Mouse (Mus musculus) brain, embryonic 14.5 days (tissue): ENCODE measurements around the gene Ms4a7. TPM values are rescaled to one million over a fixed set of nuclear protein-coding genes. Genes with fewer than 3 reads are reported as not detected.

Experiments
- DNase-seq: peaks from one replicate; pipeline ENCODE4 v3.0.0-alpha.2; 2011; ENCODE audit warnings: low read depth
- CTCF ChIP-seq: fragments of 200-500 bp; IDR thresholded peaks from 2 replicates; pipeline ENCODE4 v1.5.1; 2012; ENCODE audit warnings: inconsistent platforms, mild to moderate bottlenecking, moderate library complexity, borderline replicate concordance; ENCODE audit not compliant: insufficient read depth, insufficient read length; ENCODE audit errors: extremely low read depth
- POLR2A ChIP-seq: fragments of 200-500 bp; IDR thresholded peaks from 2 replicates; pipeline ENCODE4 v1.6.1; 2012; ENCODE audit warnings: mild to moderate bottlenecking, inconsistent platforms, borderline replicate concordance; ENCODE audit not compliant: poor library complexity, insufficient read depth, insufficient read length, severe bottlenecking; ENCODE audit errors: extremely low read depth
- polyA plus RNA-seq: library from polyadenylated mRNA; depleted of rRNA; stranded (reverse); fragments of >200 nt; gene quantifications from 2 replicates; pipeline ENCODE4 v1.2.3, GENCODE M21; 2012; rRNA removed

Ms4a7 gene
- polyA plus RNA-seq: 0.86 and 1.9 TPM in 2 replicates

DNA sequence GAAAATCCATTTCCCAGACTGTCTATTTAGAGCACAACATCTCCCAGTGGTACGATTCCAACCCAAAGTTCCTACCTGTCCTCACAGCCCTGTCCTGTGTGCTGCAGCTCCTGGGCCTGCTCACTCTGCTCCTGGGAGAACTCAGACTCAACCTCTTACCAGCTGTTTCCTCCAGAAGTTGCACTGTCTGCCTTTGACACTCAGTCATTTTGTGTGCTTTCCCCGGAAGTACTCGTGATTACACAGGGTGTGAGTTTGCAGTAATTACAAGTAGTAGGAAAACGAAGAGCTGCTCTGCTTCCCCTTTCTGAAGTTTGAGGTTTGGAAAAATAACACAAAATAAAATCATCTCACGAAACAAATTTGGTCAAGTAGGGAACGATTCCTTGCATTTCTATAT, at the start of gene Ms4a7:
TSS of gene Ms4a7 (minus strand) at position 215 of the 400 bp plus-strand sequence.
- no peak for TF ChIP-seq CTCF
- TF ChIP-seq POLR2A: no peak

DNA sequence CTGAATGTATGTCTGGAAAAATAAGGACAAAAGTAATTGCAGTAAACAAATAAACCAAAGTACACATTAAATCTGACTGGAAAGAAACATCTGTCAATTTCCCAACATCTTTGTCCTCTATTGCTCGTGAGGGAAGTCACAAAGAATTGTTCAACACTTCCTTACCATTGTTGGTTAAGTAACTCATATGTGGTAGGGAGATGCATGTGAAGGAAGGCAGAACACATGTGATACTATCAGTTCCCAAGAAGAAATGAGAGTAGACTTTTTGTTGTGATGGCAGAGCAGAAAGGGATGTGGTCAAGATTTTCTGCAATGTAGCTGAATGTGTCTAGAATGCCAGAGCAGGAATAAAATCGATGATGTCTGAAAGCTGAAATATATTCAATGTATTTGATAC, 40.5 kb upstream of the Ms4a7 start:
- DNase-seq: no peak
- no peak for TF ChIP-seq POLR2A
- TF ChIP-seq CTCF: no peak

More for the DNA sequence above, at the start of gene Ms4a7:
- no peak for DNase-seq

DNA sequence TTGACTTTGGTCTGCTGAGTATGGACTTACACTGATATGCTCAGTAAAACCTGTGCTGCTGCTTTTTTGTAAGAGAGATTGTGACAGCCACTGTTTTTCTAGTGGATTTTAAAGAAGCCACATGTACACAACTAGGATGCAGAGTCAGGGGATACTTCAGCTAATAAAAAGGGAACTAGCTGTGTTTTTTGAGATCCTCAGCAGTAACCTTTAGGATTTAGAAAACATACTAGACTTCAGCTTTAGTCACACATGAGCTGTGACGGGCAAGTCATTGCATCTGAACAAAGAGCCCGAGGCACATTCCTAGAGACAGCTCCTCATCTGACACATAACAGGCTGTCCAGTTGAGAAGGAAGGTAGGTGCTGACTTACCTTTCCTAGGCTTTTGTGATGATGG, 39.3 kb upstream of the Ms4a7 start, which contains the start of gene Ms4a4a:
TSS of gene Ms4a4a (plus strand) at position 251 of the 400 bp plus-strand sequence.
- no peak for DNase-seq
- TF ChIP-seq CTCF (no peak), POLR2A (no peak)

DNA sequence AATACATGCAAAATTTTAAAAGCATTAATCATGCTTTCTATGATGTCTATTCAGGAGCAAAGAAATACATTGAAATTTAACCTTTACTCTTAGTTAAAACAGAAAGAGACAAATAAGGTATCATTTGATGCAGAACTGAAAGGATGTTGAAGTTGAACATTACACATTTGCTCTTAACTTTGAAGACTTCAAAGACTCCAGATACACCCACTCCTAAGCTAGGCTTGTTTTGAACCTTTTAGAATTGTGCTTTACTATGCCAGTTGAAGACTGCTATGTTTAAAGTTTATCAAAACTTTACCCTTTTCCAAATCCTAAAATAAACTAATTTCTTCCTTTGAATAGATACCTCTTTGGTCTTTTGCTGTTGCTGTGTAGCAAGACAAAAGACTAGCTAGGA, 35.2 kb upstream of the Ms4a7 start:
- no peak for DNase-seq
- TF ChIP-seq POLR2A: no peak

DNA sequence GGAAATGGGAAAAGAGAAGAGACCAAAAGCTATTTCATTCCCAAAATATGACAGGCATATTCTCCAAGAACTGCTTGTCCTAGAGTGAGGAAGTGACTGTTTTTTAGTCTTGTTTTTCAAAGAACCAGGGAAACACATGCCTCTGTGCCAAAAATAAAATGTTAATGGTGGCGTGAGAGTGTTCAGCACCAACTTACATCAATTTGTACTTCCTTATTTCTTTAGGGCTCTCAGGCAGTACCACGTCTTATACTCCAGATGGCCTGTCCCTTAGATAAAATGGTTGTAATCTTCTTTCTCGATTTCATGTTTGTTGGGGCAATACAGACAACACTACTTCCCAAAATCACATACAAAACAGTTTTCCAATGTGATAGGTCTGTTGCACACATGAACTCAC, 32.4 kb upstream of the Ms4a7 start:
- no peak for TF ChIP-seq CTCF
- no peak for TF ChIP-seq POLR2A
- no peak for DNase-seq

DNA sequence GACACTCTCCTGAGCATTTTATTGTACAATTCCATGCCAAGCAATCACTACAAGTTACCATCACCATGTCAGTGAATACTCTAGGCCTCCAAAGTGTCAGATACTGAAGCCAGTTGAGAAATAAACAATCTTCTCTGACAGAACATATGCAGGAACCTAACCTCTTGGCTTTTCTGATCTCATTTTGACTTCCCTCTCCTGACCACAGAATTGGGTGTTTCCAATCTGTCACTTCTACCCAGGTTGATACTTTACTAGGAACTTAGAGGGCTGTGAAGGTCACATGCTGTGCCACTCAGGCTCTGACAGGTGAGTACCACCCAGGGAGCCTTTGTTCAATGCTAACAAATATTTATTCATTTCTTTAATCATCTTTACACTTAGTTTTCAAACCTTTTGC, 26.1 kb upstream of the Ms4a7 start:
- TF ChIP-seq POLR2A: no peak
- TF ChIP-seq CTCF: no peak
- DNase-seq: no peak

DNA sequence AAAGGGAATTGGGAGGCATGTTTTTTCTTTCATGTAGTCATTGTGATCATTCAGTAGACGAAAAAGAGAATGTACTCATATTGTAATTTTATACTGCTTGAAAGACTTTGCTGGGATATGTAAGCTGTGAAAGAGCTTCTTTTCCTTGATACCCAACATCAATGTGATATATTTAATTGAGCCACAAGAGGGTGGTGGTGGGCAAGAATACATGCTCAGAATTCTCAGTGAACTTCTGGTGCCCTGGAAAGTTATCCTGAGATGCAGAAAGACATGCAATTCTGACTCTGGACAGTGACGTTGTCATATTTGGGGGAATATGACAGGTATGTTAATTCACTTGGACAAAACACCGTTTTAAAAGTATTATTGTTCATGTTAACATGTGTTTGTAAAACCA, 24.2 kb upstream of the Ms4a7 start:
- no peak for DNase-seq
- no peak for TF ChIP-seq CTCF
- TF ChIP-seq POLR2A: no peak

DNA sequence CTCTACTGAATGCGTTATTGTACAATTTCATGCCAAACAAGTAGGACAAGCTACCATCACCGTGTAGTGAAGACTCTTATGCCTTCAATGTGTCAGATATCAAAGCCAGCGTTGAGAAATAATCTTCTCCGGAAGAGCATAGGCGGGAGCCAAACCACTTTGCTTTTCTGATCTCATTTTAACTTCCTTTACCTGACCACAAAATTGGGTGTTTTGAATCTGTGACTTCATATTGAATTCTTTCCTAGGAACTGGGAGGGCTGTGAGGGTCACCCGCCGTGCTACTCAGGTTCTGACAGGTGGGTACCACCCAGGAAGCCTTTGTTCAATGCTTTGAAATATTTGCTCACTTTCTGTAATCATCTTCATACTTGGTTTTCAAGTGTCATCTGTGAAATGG, 19.8 kb upstream of the Ms4a7 start:
- TF ChIP-seq POLR2A (no peak), CTCF (no peak)

DNA sequence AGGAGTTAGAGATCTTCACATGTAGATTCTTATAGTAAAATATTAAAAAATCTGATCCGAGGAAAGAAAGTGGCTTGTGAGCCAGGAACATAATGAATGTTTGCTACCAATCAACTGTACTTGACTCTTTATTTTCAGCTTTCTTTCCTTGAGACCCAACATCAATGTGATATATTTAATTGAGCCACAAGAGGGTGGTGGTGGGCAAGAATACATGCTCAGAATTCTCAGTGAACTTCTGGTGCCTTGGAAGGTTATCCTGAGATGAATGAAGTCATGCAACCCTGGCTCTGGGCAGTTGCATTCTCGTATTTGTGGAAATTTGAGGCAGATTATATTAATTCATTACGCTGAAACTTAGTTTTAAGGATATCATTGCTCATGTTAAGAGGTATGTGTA, 15.9 kb upstream of the Ms4a7 start:
- TF ChIP-seq CTCF: 0 out of 2 replicates have a peak, but pooled peaks have one; percentile 3
- TF ChIP-seq POLR2A: no peak
- DNase-seq: no peak

More for the DNA sequence above, 19.8 kb upstream of the Ms4a7 start:
- DNase-seq: no peak

DNA sequence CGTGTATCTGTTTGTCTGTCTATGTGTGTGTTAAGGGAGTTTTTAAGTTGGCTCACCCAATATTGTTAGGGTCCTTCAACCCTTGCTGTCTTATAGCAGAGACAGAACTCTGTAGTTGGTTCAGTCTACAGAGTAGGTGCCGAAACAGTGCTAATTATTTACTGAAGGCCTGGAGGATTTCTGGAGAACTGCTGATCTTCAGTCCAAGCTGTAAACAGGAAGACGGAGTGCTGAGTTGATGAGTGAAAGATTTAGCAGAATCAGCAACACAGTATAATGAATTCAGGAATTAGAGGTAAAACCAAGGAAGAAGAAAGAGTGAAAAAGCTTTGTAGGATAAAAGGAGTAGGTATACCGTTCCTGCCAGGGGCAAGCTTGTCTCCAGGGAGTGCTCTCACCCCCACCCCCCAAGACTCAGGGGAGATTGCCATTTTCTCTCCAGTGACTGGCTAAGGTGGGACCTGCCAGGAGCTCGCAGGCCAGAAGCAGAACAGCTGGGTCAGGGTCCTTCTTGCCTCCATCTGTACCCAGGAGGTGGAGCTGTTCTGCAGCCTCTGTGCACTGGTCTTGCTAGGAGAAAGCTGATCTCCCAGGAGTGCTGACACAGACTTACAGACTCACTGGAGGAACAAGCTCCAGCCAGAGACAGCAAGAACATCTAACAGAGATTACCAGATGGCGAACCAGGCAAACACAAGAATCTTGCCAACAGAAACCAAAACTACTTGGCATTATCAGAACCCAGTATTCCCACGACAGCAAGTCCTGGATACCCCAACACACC, 13.9 kb upstream of the Ms4a7 start:
- peak; percentile 12 for DNase-seq
- TF ChIP-seq CTCF: no peak
- TF ChIP-seq POLR2A: no peak

DNA sequence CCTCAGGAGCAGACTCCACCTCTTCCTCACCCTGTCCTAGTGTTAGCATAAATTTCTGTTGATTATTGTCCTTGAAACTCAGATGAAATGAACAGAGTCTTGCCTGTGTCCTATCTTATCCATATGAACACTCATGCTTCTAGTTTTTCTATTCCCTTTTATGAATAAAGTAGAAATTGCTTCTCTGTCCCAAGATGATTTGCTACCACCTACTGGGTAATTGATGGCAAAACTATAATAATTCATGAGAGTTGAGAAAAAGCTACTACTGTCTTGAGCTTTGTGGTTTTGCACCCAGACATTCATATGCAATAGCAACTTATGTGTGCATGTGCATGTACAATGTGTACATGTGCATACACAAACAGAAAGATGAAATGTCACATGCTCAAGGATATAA, 8.0 kb upstream of the Ms4a7 start:
- TF ChIP-seq POLR2A (no peak), CTCF (no peak)
- DNase-seq: no peak

DNA sequence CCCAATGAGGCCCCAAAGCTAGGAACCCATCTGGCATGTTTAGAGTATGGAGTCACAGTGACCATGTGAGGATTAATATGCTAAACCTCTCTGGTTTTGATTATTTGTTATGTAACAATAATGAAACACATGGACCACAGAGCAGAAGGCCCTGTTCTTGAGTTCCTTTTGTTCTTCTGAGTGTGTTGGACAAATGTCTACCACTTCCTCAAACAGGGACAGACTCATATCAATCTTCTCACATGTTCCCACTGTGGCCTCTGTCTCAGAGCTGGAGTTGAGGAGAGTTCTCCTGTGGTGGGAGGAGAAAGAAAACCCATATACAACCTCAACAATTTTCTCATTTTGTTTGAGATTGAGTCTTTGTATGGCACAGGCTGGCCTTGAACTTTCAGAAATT, 7.2 kb upstream of the Ms4a7 start:
- TF ChIP-seq POLR2A (no peak), CTCF (no peak)
- no peak for DNase-seq

DNA sequence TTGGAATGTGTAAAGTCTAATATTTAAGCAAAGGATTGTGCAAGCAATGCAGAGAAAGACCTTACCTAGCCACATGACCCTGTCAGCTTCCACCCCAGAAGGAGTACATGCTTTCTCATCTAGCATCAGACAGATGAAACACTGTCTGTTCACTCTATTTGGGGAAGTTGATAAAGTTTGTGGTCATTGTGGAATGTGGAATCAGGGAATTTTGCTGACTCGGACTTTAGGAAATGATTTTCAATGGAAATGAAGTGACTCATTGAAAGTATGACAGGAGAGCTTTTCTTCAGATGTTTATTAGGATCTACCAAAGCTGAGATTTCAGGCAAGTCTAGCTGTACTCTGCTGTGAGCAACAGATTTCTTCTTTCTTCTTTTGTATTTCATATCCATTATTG, 14.8 kb downstream of the Ms4a7 start:
- no peak for TF ChIP-seq CTCF
- no peak for TF ChIP-seq POLR2A
- no peak for DNase-seq

DNA sequence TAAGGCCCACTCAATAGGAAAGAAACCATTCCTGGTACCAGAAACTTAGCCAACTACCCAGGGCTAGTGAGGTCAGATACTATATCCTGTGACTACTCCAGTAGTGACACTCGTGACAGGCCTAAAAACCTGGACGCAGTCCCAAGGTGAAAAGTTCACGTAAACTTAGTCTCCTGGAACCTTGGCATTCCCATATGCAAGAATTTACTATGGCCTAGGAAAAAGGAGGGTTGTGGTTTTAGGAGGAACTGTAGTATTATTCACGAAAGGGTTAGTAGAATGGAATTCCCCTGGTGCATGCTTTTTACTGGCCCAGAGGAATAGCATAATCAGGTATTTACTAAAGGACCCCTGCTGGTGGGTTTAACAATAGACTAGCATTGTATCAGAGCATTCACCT, 19.2 kb downstream of the Ms4a7 start:
- TF ChIP-seq POLR2A (no peak), CTCF (no peak)
- no peak for DNase-seq
